ENCODE assay signal across 14 mouse cellular contexts in genomic region chr13:16316581-16316980, GRCm38 (mm10).
"Had no signal": no experiment of that assay in that cellular context is flagged by ENCODE, and none has a peak within 500 bp of the region (broad histone marks: within the 10 kb centered on the region; RNA-seq: fewer than 3 reads in every experiment).

No protein-coding gene starts in this region.

- DNase-seq: layer of hippocampus, adult 9-11 months; lung, adult 2 months; lung, postnatal 14 days; lung, postnatal 4 days; midbrain, embryonic 14.5 days; thymus, adult 18-20 months; thymus, postnatal 14 days; thymus, postnatal 4 days had no signal

- H3K4me3 ChIP-seq: layer of hippocampus, adult 2 months; limb, embryonic 10.5 days; limb, embryonic 13.5 days; liver, embryonic 15.5 days had no signal

- H3K4me1 ChIP-seq: limb, embryonic 10.5 days; limb, embryonic 13.5 days; liver, embryonic 15.5 days had no signal

- H3K9me3 ChIP-seq: limb, embryonic 10.5 days; limb, embryonic 13.5 days; liver, embryonic 15.5 days had no signal

- H3K36me3 ChIP-seq: limb, embryonic 10.5 days; limb, embryonic 13.5 days; liver, embryonic 15.5 days had no signal

- H3K4me2 ChIP-seq: limb, embryonic 13.5 days; liver, embryonic 11.5 days; liver, embryonic 15.5 days; midbrain, embryonic 11.5 days had no signal

- H3K27ac ChIP-seq: layer of hippocampus, adult 2 months; limb, embryonic 10.5 days; limb, embryonic 13.5 days; liver, embryonic 15.5 days had no signal

- H3K27me3 ChIP-seq: limb, embryonic 13.5 days; liver, embryonic 15.5 days had no signal

- H3K9ac ChIP-seq: limb, embryonic 13.5 days; liver, embryonic 15.5 days had no signal
